Mouse (Mus musculus) testis, postnatal 14 days (tissue): Measurements from ENCODE around the gene Uba5.

Experiments used
- DNase-seq: peaks from one replicate; pipeline ENCODE4 v3.0.0; 2021; ENCODE audit warnings: low spot score

Gene Uba5

GRCm38 (mm10) chr9:104063244-104063961 is 469 bp upstream of the Uba5 start, which contains the start of gene Acad11:
TSS of gene Acad11 (plus strand) at chr9:104063377.
- peak; percentile 86 for DNase-seq

- no peak for DNase-seq
Measured at GRCm38 (mm10) chr9:104051028-104051427, 11.9 kb downstream of the Uba5 start.

- DNase-seq = no peak
Measured at GRCm38 (mm10) chr9:104043676-104044075, 19.3 kb downstream of the Uba5 start.

- DNase-seq = no peak
Measured at GRCm38 (mm10) chr9:104040362-104040761, 22.6 kb downstream of the Uba5 start, which contains the start of gene Gm28305. TSS of gene Gm28305 (plus strand) at chr9:104040662.

- DNase-seq = no peak
Measured at GRCm38 (mm10) chr9:104039742-104040141, 23.2 kb downstream of the Uba5 start.

GRCm38 (mm10) chr9:104039031-104039695 is 23.8 kb downstream of the Uba5 start:
- DNase-seq = no peak

GRCm38 (mm10) chr9:104038266-104038665 is 24.7 kb downstream of the Uba5 start:
- DNase-seq = no peak

GRCm38 (mm10) chr9:104035261-104036015 is 27.5 kb downstream of the Uba5 start:
- DNase-seq = peak; percentile 48

- DNase-seq = no peak
Measured at GRCm38 (mm10) chr9:104034718-104035117, 28.2 kb downstream of the Uba5 start.

- no peak for DNase-seq
Measured at GRCm38 (mm10) chr9:104034231-104034630, 28.7 kb downstream of the Uba5 start.

GRCm38 (mm10) chr9:104029861-104030260 is 33.1 kb downstream of the Uba5 start:
- no peak for DNase-seq

- DNase-seq = no peak
Measured at GRCm38 (mm10) chr9:104027186-104027585, 35.7 kb downstream of the Uba5 start.

- no peak for DNase-seq
Measured at GRCm38 (mm10) chr9:104021026-104021425, 41.9 kb downstream of the Uba5 start.

- no peak for DNase-seq
Measured at GRCm38 (mm10) chr9:104014526-104014925, 48.4 kb downstream of the Uba5 start.

- DNase-seq = peak; percentile 77
Measured at GRCm38 (mm10) chr9:104002913-104003330, 60.0 kb downstream of the Uba5 start.

GRCm38 (mm10) chr9:104001921-104002859 is 60.7 kb downstream of the Uba5 start, which contains the start of gene Nphp3:
TSS of gene Nphp3 (plus strand) at chr9:104002544.
- DNase-seq = peak; percentile 100

GRCm38 (mm10) chr9:104000601-104001000 is 62.3 kb downstream of the Uba5 start:
- DNase-seq = no peak
